Mouse (Mus musculus) bone marrow macrophage, adult 2 months (primary cell): Measurements from ENCODE around the gene Pds5a.

Experiments used
- CTCF ChIP-seq: IDR thresholded peaks from 2 replicates; pipeline ENCODE4 v1.5.1; 2012; ENCODE audit warnings: low read depth, mild to moderate bottlenecking, low read length, moderate library complexity
- POLR2A ChIP-seq: IDR thresholded peaks from 2 replicates; pipeline ENCODE4 v1.6.1; 2012; ENCODE audit warnings: mild to moderate bottlenecking, low read depth, low read length, borderline replicate concordance

DNA sequence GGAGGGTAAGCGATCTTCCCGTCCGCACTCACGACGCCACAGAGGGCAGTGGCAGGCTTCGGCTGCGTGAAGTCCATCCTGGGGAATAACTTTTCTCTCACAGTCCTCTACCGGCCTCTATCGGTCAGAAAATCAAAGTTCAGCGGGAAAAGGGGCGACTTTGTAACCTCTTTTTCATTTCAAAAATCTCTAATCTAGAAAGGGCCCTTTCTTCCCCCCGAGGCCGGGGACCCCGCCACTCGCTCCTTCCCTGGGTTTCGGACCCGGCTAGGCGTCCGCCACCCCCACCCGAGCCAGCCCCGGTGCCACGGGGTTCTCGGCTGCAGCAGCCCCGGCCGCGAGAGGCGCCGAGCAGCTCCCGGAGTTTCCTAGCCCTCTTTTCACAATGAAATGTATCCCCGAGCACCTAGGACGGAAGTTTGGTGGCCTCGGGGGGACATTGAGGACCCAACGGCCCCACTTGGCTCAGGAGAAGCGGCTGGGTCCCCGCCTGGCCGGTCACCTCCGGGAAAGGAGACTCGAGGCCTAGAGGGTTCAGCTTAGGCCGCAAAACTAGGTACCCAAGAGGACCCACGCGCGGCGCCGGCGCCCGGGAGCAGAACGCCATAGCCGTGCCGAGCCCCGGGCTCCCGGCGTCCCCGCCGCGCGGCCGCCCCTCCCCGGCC lies 1.1 kb downstream of the Pds5a start:
- no peak for TF ChIP-seq POLR2A
- peak; percentile 35; the same call in 1 of the 2 replicates for TF ChIP-seq CTCF
